Mouse (Mus musculus) megakaryocyte, embryonic 14.5 days (primary cell): ENCODE results near the gene Rasgrf2.

Source experiments
- FLI1 ChIP-seq: IDR thresholded peaks from 2 replicates; pipeline ENCODE4 v1.6.1; 2012; ENCODE audit warnings: low read length, inconsistent platforms, mixed read lengths
- GATA1 ChIP-seq: IDR thresholded peaks from 3 replicates; pipeline ENCODE4 v1.6.1; 2012; ENCODE audit warnings: mixed read lengths, low read length, inconsistent platforms, borderline replicate concordance

DNA sequence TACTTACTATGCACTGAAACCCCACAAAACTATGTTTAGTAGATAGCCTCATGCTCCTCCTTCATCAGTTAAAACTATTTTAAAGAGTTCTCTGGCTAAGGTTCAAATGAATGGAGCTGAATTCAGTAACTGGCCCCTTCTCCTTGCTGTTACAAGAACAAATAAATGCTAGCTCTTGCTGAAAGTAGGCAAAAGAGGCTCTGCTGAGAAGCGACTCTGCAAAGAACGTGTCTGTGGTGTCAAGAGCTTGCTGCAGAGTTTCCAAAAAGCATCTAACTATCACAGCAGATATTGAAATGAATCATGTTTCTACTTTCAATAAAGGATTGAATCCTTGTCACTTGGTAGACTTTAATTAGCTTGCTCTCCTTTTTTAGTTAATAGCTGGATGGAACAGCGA lies 106.3 kb downstream of the Rasgrf2 start:
- no peak for TF ChIP-seq GATA1
- TF ChIP-seq FLI1: no peak
